Mouse (Mus musculus) embryonic stem cell, embryonic (primary cell): ENCODE measurements at regions not wholly inside any gene's neighbourhood (a gene's known extent, or its start where the extent isn't known, plus 50 kb on each side); places are given as distances from the start of the nearest gene placed in this dataset.
"Not testable (repeated sequence)": the region's sequence is repeated elsewhere in the genome, so short reads cannot be mapped to it uniquely, and the experiment has no call there.

Source experiments
- CTCF ChIA-PET, 4 experiments: fragments of 300-600 bp in 2 of 4; fragments of 350-600 bp in 2 of 4; sonication (Branson Sonifier 250); formaldehyde crosslinking; loops; one replicate each; lab custom pipeline; 2022; ENCODE audit warnings: inconsistent platforms in 2 of 4; lab: Charles Lee
- POLR2A ChIA-PET, 4 experiments: fragments of 300-600 bp in 2 of 4; fragments of 350-600 bp in 2 of 4; sonication (Branson Sonifier 250); formaldehyde crosslinking; loops; one replicate each; lab custom pipeline; 2022; ENCODE audit warnings: antibody characterized with exemption in 4 of 4, inconsistent platforms in 1 of 4; lab: Charles Lee

- POLR2A ChIA-PET = no interaction called here
- CTCF ChIA-PET = interaction anchor here in 1 of 4 experiments (0.6 kb wide), 1 partner anchor 210 kb away, joined by 4 read pairs; no protein-coding TSS in a partner anchor
These were observed 329.0 kb upstream of the Kdm8 start for GRCm38 (mm10) chr7:125115322-125115996.

- ChIA-PET CTCF (no interaction called here), POLR2A (no interaction called here)
These were observed 327.3 kb upstream of the Kdm8 start for GRCm38 (mm10) chr7:125117173-125117572.

- ChIA-PET POLR2A (no interaction called here), CTCF (no interaction called here)
These were observed 315.3 kb upstream of the Kdm8 start for GRCm38 (mm10) chr7:125129187-125129586.

GRCm38 (mm10) chr7:125131968-125132367 is 312.5 kb upstream of the Kdm8 start:
- POLR2A ChIA-PET = no interaction called here
- CTCF ChIA-PET = no interaction called here

- ChIA-PET CTCF (no interaction called here), POLR2A (no interaction called here)
These were observed 305.9 kb upstream of the Kdm8 start for GRCm38 (mm10) chr7:125138607-125139006.

GRCm38 (mm10) chr7:125139196-125139595 is 305.3 kb upstream of the Kdm8 start:
- POLR2A ChIA-PET = no interaction called here
- CTCF ChIA-PET = no interaction called here

GRCm38 (mm10) chr7:125140854-125141253 is 303.6 kb upstream of the Kdm8 start:
- ChIA-PET CTCF (no interaction called here), POLR2A (no interaction called here)

GRCm38 (mm10) chr7:125141864-125142263 is 302.6 kb upstream of the Kdm8 start:
- ChIA-PET POLR2A (no interaction called here), CTCF (no interaction called here)

GRCm38 (mm10) chr7:125146025-125146424 is 298.5 kb upstream of the Kdm8 start:
- POLR2A ChIA-PET = no interaction called here

GRCm38 (mm10) chr7:125149151-125149550 is 295.3 kb upstream of the Kdm8 start:
- POLR2A ChIA-PET = interaction anchor here in 1 of 4 experiments (0.6 kb wide), 1 partner anchor 1563 kb away, joined by 4 read pairs; no protein-coding TSS in a partner anchor

More at GRCm38 (mm10) chr7:125146025-125146424, 298.5 kb upstream of the Kdm8 start:
- CTCF ChIA-PET = no interaction called here

GRCm38 (mm10) chr7:125149740-125150139 is 294.7 kb upstream of the Kdm8 start:
- ChIA-PET CTCF (interaction anchor here in 1 of 4 experiments (0.5 kb wide), 1 partner anchor 246 kb away, joined by 3 read pairs; no protein-coding TSS in a partner anchor), POLR2A (no interaction called here)

More at GRCm38 (mm10) chr7:125149151-125149550, 295.3 kb upstream of the Kdm8 start:
- CTCF ChIA-PET = interaction anchor here in 1 of 4 experiments (0.5 kb wide), 1 partner anchor 247 kb away, joined by 3 read pairs; no protein-coding TSS in a partner anchor

GRCm38 (mm10) chr7:125152281-125152680 is 292.2 kb upstream of the Kdm8 start:
- ChIA-PET CTCF (no interaction called here), POLR2A (no interaction called here)

GRCm38 (mm10) chr7:125155291-125155690 is 289.2 kb upstream of the Kdm8 start:
- ChIA-PET CTCF (no interaction called here), POLR2A (no interaction called here)

- POLR2A ChIA-PET = no interaction called here
These were observed 277.6 kb upstream of the Kdm8 start for GRCm38 (mm10) chr7:125166881-125167351.

GRCm38 (mm10) chr7:125167666-125168065 is 276.8 kb upstream of the Kdm8 start:
- POLR2A ChIA-PET = no interaction called here
- CTCF ChIA-PET = no interaction called here

More at GRCm38 (mm10) chr7:125166881-125167351, 277.6 kb upstream of the Kdm8 start:
- CTCF ChIA-PET = no interaction called here

GRCm38 (mm10) chr7:125181548-125181947 is 262.9 kb upstream of the Kdm8 start:
- POLR2A ChIA-PET = no interaction called here
- CTCF ChIA-PET = interaction anchor here in 1 of 4 experiments (0.6 kb wide), 1 partner anchor 916 kb away, joined by 3 read pairs; no protein-coding TSS in a partner anchor

GRCm38 (mm10) chr7:125182266-125182665 is 262.2 kb upstream of the Kdm8 start:
- CTCF ChIA-PET = interaction anchor here in 1 of 4 experiments (0.6 kb wide), 1 partner anchor 212 kb away, joined by 3 read pairs; no protein-coding TSS in a partner anchor
- POLR2A ChIA-PET = no interaction called here

- POLR2A ChIA-PET, CTCF ChIA-PET: not testable (repeated sequence)
These were observed 261.5 kb upstream of the Kdm8 start for GRCm38 (mm10) chr7:125183011-125183410.

GRCm38 (mm10) chr7:125185037-125185679 is 259.3 kb upstream of the Kdm8 start:
- CTCF ChIA-PET = no interaction called here

GRCm38 (mm10) chr7:125187011-125187740 is 257.3 kb upstream of the Kdm8 start:
- ChIA-PET POLR2A (no interaction called here), CTCF (no interaction called here)

More at GRCm38 (mm10) chr7:125185037-125185679, 259.3 kb upstream of the Kdm8 start:
- POLR2A ChIA-PET = no interaction called here
